Mouse (Mus musculus): ENCODE measurements around the gene Nup153. TPM values are rescaled to one million over a fixed set of nuclear protein-coding genes. Genes with fewer than 3 reads are reported as not detected.

Nup153 gene
- polyA plus RNA-seq, 1 experiment from 2014 or later: 25.8 TPM

Other genes with a start within 250 kb of the Nup153 start
- 13.9 and 16.8 TPM in 2 replicates for gene Cap2, start 226.1 kb downstream of the Nup153 start, polyA plus RNA-seq (2015; fragmentation: Nextera tagmentation; extraction: Ambion mirVana)
- 21.2 and 24.6 TPM in 2 replicates for gene Fam8a1, start 58.4 kb downstream of the Nup153 start, polyA plus RNA-seq (2015; fragmentation: Nextera tagmentation; extraction: Ambion mirVana)
- gene Kif13a, start 201.9 kb upstream of the Nup153 start, polyA plus RNA-seq (2015; fragmentation: Nextera tagmentation; extraction: Ambion mirVana): 7.5 and 11.4 TPM in 2 replicates

Data from forebrain, embryonic 15.5 days (tissue).